Mouse (Mus musculus): ENCODE results near the gene Nudt15.

DNA sequence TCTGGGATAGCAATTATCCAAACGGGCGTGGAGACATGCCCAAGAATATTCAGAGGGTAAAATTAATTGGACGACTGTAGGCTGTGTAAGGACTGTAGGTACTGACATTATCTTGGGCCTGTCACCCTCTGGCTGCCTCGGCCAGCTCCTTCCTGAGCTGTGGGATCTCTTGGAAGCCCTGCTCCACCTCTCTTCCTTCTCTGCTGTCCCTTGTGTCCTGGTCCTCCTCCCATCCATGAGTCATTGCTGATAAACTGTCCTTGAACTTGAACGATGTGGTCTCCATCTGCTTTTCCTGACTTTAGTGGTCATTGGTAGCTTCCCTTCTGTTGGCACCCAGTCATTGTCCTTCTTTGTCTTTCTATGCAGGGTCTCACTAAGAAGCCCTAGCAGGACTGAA, 61.4 kb downstream of the Nudt15 start:
- no peak for TF ChIP-seq MYOG (IDR thresholded peaks at IDR 0.05; ENCODE audit: control insufficient read depth, extremely low read depth, insufficient read length)
- TF ChIP-seq CTCF (IDR thresholded peaks at IDR 0.05; ENCODE audit: control insufficient read depth, insufficient read depth, insufficient read length) = no peak
- no peak for TF ChIP-seq MAX (IDR thresholded peaks at IDR 0.05)
- TF ChIP-seq USF1 (IDR thresholded peaks at IDR 0.05; ENCODE audit: low read depth) = no peak
